Mouse (Mus musculus) limb, embryonic 12.5 days (tissue): ENCODE measurements around the gene Wfdc8. TPM values are rescaled to one million over a fixed set of nuclear protein-coding genes. Genes with fewer than 3 reads are reported as not detected.

Experiments used
- polyA plus RNA-seq: library from polyadenylated mRNA; unstranded; fragments of >200 nt; fragmentation: Nextera tagmentation; extraction: Ambion mirVana; gene quantifications from 2 replicates; pipeline ENCODE4 v1.2.1, GENCODE M21; 2016

Wfdc8 gene
- polyA plus RNA-seq, 1 experiment from 2014 or later = not detected

Other genes with a start within 250 kb of the Wfdc8 start
- gene Slpi, start 224.5 kb downstream of the Wfdc8 start, polyA plus RNA-seq = 1.2 and 2.5 TPM in 2 replicates
- 0.40 and 0.55 TPM in 2 replicates for gene Rbpjl, start 210.5 kb downstream of the Wfdc8 start, polyA plus RNA-seq
- 50.5 and 78.0 TPM in 2 replicates for gene Matn4, start 208.5 kb downstream of the Wfdc8 start, polyA plus RNA-seq
- 34.3 and 36.5 TPM in 2 replicates for gene Sdc4, start 169.7 kb downstream of the Wfdc8 start, polyA plus RNA-seq
- gene Sys1, start 156.7 kb downstream of the Wfdc8 start, polyA plus RNA-seq = 55.2 and 59.2 TPM in 2 replicates
- gene Gm20458, start 152.7 kb downstream of the Wfdc8 start, polyA plus RNA-seq = 2.3 and 3.4 TPM in 2 replicates
- not detected in 2 replicates for gene Trp53tg5, start 139.9 kb downstream of the Wfdc8 start, polyA plus RNA-seq
- gene Dbndd2, start 127.5 kb downstream of the Wfdc8 start, polyA plus RNA-seq = 1.2 and 1.7 TPM in 2 replicates
- 24.9 and 32.7 TPM in 2 replicates for gene Pigt, start 116.1 kb downstream of the Wfdc8 start, polyA plus RNA-seq
- 36.2 and 39.6 TPM in 2 replicates for gene Wfdc2, start 51.2 kb downstream of the Wfdc8 start, polyA plus RNA-seq
- not detected in 2 replicates for gene Spint3, start 40.2 kb downstream of the Wfdc8 start, polyA plus RNA-seq
- gene Wfdc6a, start 28.2 kb downstream of the Wfdc8 start, polyA plus RNA-seq = 0.28 TPM in 1 of 2 replicates, not detected in the other
- gene Eppin, start 20.0 kb downstream of the Wfdc8 start, polyA plus RNA-seq = not detected in 2 replicates
- not detected in 2 replicates for gene Wfdc6b, start 104 bp downstream of the Wfdc8 start, polyA plus RNA-seq
- gene Wfdc16, start 25.2 kb upstream of the Wfdc8 start, polyA plus RNA-seq = not detected in 2 replicates
- gene Wfdc10, start 42.4 kb upstream of the Wfdc8 start, polyA plus RNA-seq = not detected in 2 replicates
- not detected in 2 replicates for gene Wfdc9, start 43.0 kb upstream of the Wfdc8 start, polyA plus RNA-seq
- gene Wfdc11, start 60.5 kb upstream of the Wfdc8 start, polyA plus RNA-seq = not detected in 2 replicates
- not detected in 2 replicates for gene Wfdc13, start 71.5 kb upstream of the Wfdc8 start, polyA plus RNA-seq
- gene Spint4, start 84.9 kb upstream of the Wfdc8 start, polyA plus RNA-seq = not detected in 2 replicates
- not detected in 2 replicates for gene Spint5, start 101.7 kb upstream of the Wfdc8 start, polyA plus RNA-seq
- 0.61 and 0.91 TPM in 2 replicates for gene Wfdc3, start 132.3 kb upstream of the Wfdc8 start, polyA plus RNA-seq
- gene Dnttip1, start 132.4 kb upstream of the Wfdc8 start, polyA plus RNA-seq = 95.9 and 105 TPM in 2 replicates
- gene Ube2c, start 156.3 kb upstream of the Wfdc8 start, polyA plus RNA-seq = 558 and 599 TPM in 2 replicates
- 73.9 and 74.6 TPM in 2 replicates for gene Tnnc2, start 166.3 kb upstream of the Wfdc8 start, polyA plus RNA-seq
- gene Snx21, start 172.2 kb upstream of the Wfdc8 start, polyA plus RNA-seq = 19.0 and 19.2 TPM in 2 replicates
- 13.8 and 14.0 TPM in 2 replicates for gene Acot8, start 191.3 kb upstream of the Wfdc8 start, polyA plus RNA-seq
- gene Zswim3, start 191.5 kb upstream of the Wfdc8 start, polyA plus RNA-seq = 8.5 TPM in 2 replicates
- 17.3 and 20.4 TPM in 2 replicates for gene Zswim1, start 209.1 kb upstream of the Wfdc8 start, polyA plus RNA-seq
- not detected in 2 replicates for gene Spata25, start 214.9 kb upstream of the Wfdc8 start, polyA plus RNA-seq
- 103 and 107 TPM in 2 replicates for gene Ctsa, start 219.2 kb upstream of the Wfdc8 start, polyA plus RNA-seq
- 6.3 and 6.8 TPM in 2 replicates for gene Neurl2, start 219.8 kb upstream of the Wfdc8 start, polyA plus RNA-seq
- 32.6 and 37.0 TPM in 2 replicates for gene Pltp, start 244.1 kb upstream of the Wfdc8 start, polyA plus RNA-seq